Mouse (Mus musculus) frontal cortex, postnatal 10 days (tissue): ENCODE results near the gene Atad2b.
A peak's percentile ranks its signal among the peaks of the same experiment; 100 is the strongest.
"Not testable (repeated sequence)": the region's sequence is repeated elsewhere in the genome, so short reads cannot be mapped to it uniquely, and the experiment has no call there.

Experiments used
- DNase-seq, 2 experiments: peaks; one replicate each; pipeline ENCODE4 v3.0.0; 2022; ENCODE audit warnings: low spot score in 2 of 2, mixed read lengths in 1 of 2

Atad2b gene

DNA sequence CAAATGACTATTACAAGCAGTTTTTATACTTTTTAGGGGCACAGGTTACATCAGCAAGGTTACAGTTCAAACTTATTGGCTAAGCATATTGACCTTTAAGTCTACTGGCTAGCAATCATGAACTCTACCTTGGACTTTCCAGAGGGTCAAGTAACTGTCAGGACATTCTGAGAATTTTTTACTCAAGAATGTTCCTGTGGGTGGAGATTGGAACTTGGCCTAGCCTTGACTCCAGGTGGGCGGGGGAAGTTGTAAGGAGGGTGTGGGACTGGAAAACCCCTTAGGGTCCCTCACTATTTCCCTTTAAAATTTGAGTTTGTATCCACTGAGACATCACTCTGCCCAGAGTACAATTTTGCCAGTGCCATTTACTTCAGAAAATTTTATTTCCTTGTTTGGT, 6.7 kb upstream of the Atad2b start:
- DNase-seq, result not testable (repeated sequence)

DNA sequence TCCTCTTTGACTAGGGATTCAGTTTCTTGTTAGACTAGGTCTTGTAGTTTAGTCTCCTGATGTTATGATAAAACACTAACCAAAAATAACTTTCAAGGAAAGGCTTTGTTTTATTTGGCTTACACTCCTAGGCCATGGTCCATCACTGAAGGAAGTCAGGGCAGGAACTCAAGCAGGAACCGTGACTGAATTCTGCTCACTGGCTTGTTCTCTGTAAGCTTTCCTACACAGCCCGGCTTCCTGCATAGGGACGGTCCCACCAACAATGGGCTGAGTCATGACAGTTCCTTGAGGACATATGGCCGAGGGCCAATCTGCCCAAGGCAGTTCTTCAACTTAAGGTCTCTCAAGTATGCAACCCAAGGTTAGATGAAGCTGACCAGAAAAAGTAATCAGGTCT, 5.4 kb upstream of the Atad2b start:
- DNase-seq, result no peak

DNA sequence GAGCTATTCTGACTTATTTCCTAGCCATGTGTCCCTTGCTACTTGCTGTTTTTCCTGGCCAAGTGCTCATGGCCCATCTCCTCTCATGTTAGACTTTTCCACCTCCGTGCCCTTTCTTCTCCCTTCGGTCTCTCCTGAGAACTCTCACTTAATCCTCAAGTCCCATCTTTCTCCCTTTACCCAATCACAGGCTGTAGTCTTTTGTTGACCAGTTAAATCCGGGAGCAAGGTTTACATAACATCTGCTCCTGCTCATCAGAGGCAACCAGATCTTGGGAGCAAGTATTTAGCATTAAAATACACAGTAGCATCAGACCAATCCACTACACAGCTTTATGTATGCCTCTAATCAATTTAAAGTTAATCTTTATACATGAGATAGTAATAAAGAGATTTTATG, 2.7 kb upstream of the Atad2b start:
- no peak for DNase-seq

DNA sequence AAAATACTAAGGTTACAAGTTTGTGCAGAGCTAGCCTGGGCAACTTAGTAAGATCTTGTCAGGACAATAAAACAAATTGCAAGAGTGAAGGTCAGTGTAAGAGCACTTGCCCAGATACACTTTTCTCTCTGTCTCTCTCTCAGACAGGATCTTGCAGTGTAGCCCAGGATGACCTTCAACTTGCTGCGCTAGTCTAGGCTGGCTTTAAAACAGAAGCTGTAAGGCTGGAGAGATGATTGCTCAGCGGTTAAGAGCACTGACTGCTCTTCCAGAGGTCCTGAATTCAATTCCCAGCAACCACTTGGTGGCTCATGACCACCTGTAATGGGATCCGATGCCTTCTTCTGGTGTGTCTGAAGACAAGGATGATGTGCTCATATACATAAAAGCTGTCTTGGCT, 2.2 kb upstream of the Atad2b start:
- no peak for DNase-seq

DNA sequence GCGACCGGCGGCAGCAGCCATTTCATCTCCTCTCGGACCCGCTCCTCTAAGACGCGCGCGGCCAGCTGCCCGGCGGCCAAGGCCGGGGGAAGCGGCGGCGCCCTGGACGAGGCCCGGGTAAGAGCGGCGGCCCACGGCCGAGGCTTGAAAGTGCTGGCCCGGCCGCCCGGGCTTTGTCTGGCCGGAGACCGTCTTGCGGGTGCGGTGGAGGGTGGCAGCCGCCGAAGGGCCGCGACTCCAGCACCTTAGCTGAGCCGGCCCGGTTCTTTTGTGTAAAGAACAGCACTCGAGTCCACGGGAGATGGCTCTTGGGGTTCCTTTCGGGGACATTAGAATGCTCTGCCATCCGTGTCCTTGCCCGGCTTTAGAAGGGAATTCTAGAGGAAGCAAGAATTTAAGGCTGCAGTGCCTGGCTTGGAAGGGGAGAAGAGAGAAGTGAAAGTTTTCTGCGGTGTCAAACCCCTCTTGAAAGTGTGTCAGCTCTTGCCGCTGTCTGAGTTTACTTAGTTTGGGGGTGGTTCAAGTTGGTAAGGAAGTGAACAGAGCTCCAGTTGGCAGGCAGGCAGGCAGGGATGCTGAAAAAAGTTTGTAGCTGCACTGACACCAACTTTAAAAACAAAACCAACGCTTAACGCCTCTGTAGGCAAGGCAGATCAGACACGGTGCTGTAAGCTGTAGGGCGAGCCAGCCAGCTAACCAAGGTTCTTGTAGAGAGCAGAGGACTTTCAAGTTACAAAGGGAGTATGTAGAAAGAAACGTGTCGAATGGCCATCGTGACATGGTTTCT, 845 bp downstream of the Atad2b start:
- DNase-seq, result peak; percentile 17 to 28

DNA sequence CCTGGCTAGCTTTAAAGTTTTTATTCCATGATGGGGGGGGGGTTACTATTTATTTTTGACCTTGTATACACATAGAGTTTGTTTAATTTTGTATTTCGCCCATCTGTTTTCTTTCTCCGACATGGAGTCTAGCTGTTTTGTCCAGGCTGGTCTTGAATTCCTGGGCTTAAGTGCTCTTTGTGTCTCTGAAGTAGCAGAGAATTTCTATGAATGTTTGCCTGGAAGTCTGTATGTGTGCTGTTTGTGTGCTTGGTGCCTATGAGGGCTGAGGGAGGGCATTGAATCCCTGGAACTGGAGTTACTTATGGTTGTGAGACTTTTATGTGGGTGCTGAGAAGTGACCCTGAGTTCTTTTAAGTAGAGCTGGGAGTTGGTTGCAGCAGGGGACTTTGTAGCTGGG, 11.0 kb downstream of the Atad2b start:
- no peak for DNase-seq

DNA sequence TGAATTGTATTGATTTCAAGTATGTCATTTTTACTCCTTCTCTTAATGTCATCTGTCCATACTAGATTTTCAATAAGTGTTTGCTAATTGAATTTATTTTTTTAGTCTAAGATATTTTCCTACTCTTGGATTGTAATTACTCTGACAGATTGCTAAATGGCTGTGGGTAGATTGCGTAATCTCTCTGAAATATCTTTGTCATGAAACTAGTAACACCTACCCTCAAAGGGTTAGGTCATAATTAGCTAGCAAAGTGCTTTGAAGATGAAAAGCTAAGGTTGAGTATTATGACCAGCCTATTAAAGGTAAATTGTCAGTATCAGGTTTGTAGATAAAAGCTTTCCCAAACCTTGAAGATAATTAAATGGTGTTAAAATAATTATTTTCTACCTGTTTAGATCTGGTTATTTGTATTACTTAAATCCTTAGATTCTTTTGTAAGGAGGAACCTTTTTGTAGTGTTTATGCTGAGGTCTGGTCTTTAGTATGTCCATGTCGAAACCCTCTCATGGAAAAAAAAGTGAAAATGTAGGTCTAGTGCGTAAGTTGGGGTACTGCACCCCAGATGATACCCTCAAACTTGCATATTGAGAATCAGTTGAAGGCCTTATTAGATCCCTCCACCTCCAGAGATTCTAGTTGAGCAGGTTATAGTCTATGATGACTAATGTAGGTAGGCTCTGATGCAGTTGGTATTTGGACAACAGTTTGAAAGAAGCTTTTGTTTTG, 13.8 kb downstream of the Atad2b start:
- DNase-seq, result no peak

DNA sequence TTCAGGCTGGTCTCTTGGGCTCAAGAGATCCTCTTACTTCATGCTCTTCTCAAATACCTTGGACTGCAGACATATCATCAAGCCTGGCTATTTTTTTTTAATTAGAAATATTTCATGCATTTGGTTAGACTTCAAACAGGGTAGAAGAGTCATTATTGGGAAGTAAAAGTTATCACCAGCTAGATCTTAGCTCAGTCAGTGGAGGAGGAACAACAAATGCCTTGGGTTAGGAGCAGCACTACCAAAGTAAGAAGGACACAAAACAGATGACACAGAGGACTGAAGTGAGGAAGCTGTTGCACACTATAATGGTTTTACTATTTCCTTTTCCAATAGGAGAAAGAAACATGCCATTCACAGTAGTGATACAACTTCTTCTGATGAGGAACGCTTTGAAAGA, 35.1 kb downstream of the Atad2b start:
- no peak for DNase-seq

DNA sequence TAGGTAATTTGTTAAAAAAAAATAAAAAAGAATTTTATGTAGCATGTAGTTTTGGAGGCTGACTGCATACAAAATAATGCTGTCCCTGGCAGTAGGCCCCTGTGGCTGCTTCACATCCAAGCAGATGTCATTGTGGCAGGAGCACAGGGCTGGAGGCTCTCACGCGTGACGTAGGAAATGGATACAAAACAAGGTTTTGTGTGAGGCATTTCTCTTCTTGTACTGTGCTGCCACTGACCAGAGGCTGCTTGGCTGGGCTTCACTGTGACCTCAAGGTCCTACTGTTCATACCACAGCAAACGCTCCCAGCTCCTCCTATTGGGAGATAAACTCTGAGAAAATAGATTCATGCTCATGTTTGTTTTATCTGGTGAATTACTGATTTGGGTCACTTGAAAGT, 36.0 kb downstream of the Atad2b start:
- no peak for DNase-seq

DNA sequence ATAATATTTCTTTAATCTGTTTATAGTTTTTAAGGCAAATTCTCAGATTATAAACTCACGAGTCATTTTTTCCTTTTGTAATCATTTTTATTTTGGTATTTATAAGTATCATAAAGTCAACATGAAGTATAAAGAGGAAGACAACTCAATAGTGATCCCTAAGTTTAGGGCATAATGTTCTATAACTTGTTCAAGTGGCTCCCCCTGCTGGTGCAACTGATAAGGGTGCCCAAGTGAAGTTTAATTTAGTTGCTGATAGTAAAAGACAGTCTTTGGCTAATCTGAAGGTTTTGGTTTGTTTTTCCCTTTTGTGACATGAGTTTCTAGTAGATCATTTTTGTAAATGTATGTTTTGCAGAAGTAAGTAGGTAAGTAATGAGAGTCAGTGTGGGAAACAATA, 55.8 kb downstream of the Atad2b start:
- DNase-seq, result peak; percentile 25 to 59

DNA sequence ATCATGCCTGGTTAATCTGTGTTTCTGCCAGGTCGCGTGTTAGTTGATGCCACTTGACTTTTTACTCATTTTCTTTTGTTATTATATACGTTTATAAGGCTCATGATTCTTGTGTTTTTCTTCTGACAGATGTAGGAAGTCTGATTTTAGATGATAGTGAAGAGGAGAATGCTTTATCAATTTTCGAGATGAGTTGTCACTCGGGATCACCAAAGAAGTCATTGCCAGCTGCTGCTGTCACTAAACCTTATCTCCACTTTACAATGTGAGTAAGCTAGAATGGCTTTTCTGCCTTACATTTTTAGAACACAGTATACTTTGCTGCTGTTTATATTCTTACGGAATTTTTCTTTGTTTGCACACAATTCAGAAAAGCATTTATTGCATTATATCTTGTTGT, 61.2 kb downstream of the Atad2b start:
- no peak for DNase-seq

DNA sequence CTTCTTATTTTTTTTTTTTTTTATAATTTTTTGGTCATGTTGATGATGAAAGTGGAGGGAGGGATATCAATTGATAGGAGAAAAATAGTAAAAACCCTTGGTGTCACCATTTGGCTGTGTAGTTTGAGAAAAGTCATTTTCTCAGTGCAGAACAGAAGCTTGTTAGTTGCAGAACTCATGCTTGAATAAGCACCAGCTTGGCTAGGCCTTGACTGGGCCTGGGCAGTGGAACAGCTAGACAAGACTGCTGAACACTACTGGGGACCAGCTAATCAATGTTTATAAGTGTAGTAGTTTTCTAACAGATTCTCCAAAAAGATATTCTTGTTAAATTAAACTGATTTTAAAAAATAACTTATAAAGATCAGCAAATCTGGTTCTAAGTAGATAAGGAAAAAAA, 79.8 kb downstream of the Atad2b start:
- DNase-seq, result no peak

DNA sequence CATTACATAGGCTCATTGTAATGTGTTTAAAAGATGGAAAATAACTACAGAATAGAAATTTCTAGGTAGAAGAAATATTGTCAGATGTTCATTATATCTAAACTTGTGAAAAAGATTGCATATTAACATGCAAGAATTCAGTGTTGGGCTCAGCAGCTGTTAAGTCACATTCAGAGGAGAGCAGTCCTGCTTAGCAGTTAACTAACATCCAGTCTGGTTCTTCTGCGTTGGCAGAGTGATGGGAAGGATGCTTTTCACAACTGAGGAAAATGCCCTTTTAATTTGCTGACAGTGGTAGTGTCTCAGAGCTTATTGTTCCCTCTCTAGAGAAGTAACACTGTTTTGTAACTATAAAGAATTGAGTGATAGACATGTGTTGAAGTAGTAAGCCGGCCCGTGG, 88.2 kb downstream of the Atad2b start:
- DNase-seq, result no peak

DNA sequence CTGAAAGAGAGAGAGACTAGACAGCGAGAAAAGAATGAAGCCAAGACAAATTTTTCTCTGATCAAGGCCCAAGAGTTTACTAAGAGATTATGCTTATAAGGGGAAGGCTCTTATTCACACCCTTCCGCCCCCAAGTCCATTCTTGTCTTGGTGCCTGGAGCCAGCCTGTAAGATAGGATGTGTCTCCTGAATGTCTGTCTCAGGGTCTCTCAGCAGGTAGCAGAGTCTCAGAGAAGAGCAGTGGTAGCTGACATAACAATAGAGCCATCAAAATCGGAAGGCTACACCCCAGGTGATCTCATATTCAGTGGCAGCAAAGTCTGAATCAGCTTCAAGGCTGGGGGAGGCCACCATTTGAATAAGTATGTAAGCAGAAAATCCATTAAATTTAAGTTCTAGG, 88.6 kb downstream of the Atad2b start:
- not testable (repeated sequence) for DNase-seq

DNA sequence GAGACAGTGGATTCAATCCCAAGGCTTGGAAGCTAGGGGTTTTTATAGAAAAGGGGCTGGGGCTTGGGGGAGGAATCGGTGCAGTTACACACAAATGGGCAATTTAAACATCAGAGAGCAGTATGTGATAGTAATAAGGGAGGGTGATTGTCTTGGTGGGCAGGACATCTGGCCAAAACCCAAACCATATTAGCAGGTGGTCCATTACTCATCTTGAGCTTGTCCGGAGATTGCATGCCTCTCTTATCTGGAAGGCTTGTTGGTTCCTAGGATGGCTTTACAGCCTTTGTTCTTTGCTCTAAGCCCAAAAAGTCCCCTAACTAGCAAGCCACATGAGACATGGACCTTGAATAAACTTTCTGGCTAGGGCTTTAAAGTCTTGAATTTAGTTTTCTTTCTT, 91.5 kb downstream of the Atad2b start:
- DNase-seq, result not testable (repeated sequence)

DNA sequence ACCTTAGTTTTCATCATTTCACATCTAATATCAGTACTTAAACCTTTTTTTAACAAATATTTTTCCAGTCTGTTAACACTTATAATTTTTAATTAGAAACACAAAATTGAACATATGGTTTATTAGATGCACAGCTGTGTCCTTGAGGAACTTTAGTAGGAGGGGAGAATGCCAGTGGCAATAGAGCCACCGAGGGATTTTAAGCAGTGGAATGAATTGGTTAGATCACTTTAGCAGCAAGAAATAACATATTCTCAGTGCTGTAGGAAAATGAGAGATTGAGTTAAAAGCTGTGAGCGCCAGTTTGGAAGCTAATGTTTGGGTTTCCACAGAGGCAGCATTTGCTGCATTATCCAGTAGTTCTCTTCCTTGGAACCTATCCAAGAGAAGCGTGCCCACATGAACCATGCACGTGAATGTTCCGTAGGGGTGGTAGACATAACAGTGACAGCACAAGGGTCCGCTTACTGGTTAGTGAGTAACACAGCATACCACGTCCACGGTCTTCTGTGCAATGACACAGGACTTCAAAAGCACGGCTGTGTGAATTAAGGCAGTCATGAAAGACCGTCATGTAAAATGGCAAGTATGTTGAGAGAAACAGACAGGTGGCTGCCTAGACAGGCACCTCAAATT, 108.2 kb downstream of the Atad2b start:
- DNase-seq, result no peak

DNA sequence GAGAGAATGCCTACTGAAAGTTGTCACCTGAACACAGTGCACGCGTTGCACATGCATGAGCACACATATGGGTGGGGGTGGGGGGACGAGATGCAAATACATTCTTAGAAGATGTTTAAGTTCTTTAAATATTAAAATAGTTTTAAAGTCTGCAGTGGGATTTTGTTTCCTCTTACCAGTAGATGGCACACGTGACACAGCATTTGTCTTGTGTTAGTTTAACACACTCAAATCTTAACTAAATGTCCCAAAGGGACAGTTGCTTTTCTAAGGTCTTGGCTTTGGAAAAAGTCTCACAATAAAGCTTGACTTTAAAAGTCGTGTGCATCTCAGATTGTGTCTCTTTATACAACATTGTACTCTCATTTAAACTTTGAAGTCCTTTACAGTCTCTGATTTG, 111.9 kb downstream of the Atad2b start:
- DNase-seq, result no peak

DNA sequence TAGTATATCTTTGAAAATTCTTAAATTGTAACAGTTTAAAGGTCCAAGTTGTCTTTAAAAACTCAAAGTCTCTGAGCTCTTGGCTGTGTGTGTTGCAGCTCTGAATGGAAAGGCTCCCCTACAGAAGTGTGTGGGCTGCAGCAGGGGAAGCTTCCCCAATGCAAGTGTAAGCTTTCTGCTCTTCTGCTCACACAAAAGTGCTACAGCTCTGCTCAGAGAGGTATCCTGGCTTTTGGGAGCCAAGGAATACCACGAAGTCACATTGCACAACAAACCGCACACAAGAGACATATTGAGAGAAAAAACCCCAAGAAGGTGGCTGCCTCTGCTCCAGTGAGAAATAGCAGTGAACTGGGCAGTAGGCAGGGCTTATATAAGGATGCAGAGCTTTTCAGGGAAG, 120.9 kb downstream of the Atad2b start:
- DNase-seq, result no peak

DNA sequence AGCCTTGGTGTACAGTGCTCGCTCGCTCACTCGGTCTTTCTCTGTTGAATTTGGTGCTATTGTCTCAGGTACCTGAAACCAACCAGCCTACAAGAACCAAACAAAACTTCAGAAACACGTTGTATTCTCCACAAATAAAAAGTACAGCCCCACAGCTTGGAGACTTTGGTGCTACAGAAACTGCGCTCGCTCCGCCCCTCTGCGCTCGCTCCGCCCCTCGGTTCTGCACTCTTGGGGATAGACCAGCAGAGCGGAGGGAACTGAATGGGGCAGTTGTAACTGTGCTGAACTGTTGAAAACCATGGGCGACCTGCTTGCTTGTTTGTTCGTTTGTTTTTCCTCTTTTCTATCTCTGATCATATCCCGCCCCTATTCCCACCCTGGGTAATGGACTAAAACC, 127.0 kb downstream of the Atad2b start:
- DNase-seq, result no peak

DNA sequence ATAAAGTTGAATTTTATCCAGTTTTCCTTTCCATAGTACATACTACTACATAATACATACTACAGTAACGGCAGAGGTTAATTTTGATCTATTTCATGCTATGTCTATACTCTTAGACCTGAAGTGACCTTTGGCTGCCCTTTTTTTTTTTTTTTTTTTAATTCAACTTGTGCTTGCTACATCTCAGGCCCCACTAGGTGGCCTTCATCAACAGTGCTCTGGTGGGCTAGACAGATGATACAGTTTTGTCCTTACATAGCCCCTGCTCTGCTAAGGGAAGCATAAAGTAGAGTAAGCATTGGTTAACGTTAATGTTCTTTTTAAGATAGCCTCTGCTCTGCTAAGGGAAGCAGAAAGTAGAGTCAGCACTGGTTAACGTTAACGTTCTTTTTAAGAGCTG, 131.0 kb downstream of the Atad2b start:
- DNase-seq, result no peak

DNA sequence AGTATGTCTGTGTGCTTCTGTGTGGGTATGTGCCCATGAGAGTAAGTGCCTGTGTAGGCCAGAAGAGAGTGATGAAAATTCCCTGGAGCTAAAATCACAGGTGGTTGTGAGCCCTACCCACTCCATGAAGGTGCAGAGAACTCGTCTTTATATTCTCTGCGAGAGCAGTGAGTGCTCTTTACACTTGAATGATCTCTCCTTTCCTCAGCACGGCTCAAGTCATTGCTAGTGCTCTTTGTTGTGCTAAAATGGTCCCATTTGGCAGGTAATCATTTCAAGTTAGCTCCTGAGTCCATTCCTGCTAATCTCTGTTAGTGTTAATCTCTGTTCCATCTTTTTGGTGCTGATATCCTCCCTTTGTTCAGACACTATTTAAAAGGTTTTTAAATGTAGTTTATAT, 150.4 kb downstream of the Atad2b start:
- DNase-seq, result no peak

DNA sequence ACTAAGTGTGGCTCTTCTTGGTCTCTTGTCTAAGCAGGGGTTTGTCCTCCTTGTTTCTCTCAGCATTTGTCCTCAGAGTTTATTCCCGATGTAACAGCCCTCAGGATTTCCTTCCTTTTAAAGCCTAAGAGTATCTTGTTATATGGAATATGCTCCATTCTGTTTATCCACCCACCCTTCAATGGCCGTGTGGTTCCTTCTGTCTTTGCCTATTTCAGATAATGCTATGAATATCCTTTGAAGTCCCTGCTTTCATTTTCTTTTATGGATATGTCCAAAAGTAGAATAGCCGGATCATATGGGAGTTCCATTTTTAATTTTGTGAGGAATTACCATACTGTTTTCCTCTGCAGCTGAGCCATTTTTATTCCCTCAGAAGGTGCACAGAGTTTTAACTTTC, 153.0 kb downstream of the Atad2b start:
- DNase-seq, result no peak

DNA sequence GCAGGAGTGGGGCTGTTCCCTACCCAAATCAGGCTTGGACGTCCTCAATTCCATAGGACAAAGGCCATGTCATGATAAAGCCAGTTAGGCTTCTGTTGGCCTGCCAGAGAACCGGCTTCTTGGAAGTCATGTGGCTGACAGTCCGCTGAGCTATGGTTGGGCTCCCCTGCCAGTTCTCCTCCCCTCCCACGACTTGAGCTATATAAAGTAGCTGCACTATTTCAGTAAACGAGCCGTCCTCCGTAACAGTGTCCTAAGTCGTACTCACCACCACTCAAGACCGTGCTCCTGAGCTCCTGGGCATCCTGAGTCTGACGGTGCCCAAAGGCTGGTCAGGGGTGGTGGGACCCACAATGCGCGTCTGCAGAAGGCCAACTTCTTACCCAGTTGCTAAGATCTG, 156.0 kb downstream of the Atad2b start:
- DNase-seq, result no peak
